Mouse (Mus musculus): Measurements from ENCODE around the gene Scp2. TPM values are rescaled to one million over a fixed set of nuclear protein-coding genes. Genes with fewer than 3 reads are reported as not detected.
A peak's percentile ranks its signal among the peaks of the same experiment; 100 is the strongest.
"Not testable (repeated sequence)": the region's sequence is repeated elsewhere in the genome, so short reads cannot be mapped to it uniquely, and the experiment has no call there.

Gene Scp2
- total and polyA plus RNA-seq, 2 experiments from 2014 or later, result 160 to 243 TPM

DNA sequence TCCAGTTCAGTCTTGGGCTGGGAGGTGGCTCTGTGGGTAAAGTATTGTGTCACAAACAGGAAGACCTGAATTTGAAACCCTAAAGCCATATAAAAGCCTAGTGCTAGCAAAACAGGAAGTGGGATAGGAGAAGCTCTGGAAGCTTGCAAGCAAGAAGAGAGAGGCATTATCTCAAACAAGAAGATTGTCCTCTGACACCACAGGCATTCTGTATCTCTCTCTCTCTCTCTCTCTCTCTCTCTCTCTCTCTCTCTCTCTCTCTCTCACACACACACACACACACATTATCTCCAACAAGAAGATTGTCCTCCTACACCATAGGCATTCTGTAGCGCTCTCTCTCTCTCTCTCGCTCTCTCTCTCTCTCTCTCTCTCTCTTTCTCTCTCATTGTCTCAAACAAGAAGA, 62.4 kb downstream of the Scp2 start:
- Histone ChIP-seq H3K4me1 (ENCODE audit: control insufficient read depth, insufficient read depth) (no peaks in the 10 kb centered on the region), H3K27ac (ENCODE audit: low read depth) (no peak overlapping the region), H3K4me3 (ENCODE audit: low read depth, low read length) (no peak overlapping the region), H3K9ac (replicated peaks; ENCODE audit: low read depth, low read length) (no peak overlapping the region), H3K36me3 (replicated peaks; ENCODE audit: control insufficient read depth, insufficient read depth, low read length) (0 out of 2 replicates have a peak, but pooled peaks cover 4% of the 10 kb centered on the region), H3K27me3 (ENCODE audit: control insufficient read depth, insufficient read depth, low read length) (no peaks in the 10 kb centered on the region), H3K4me2 (ENCODE audit: low read depth, low read length) (no peak overlapping the region), H3K9me3 (replicated peaks; ENCODE audit: control insufficient read depth, low read length) (no peaks in the 10 kb centered on the region)
- ATAC-seq (ENCODE audit: insufficient read depth, low read depth) (no peak), DNase-seq (ENCODE audit: low spot score) (no peak)
- no peak for TF ChIP-seq CTCF (IDR thresholded peaks at IDR 0.05; ENCODE audit: low read depth)
- TF ChIP-seq EP300 (IDR thresholded peaks at IDR 0.05; ENCODE audit: low read depth), result no peak
- 84% methylated on average over 2 of the region's 2 CpGs for WGBS

DNA sequence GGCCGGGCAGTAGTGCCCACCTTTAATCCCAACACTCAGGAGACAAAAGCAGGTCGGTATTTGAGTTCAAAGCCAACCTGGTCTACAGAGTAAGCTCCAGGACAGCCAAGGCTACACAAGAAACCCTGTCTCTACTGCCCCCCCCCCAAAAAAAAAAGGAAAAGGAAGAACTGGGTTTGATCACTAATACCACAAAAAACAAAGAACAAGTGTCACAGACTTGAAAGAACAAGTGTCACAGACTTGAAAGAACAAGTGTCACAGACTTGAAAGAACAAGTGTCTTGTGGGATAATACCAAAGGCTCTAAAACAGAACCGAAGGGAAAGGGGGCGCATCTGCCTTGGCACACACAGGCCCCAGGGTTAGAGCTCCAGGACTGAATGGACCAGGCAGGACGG, 63.9 kb downstream of the Scp2 start:
- TF ChIP-seq EP300 (IDR thresholded peaks at IDR 0.05; ENCODE audit: low read depth), result no peak
- TF ChIP-seq CTCF (IDR thresholded peaks at IDR 0.05; ENCODE audit: low read depth), result no peak
- no peaks in the 10 kb centered on the region for H3K27me3 ChIP-seq (ENCODE audit: control insufficient read depth, insufficient read depth, low read length)
- WGBS, result 70% methylated on average over 5 of the region's 5 CpGs

DNA sequence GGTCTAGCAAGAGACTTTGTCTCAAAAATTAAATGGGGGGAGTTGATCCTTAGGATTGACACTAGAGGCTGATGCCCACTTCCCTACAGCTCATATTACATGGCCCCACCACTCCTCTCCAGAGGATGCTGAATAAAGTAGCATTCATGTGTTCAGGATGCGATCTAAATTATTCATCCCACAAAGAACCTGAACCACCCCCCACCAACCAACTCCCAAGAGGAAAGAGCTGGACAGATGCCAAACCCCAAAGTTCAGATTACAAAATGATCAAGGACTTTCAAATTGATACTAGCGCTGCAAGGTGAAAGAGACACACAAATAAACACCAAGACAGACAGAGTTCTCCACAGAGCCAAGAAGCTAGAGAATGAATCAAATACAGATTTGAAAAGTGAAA, 65.0 kb downstream of the Scp2 start:
- no peak for DNase-seq (ENCODE audit: low spot score)
- no peak overlapping the region for H3K4me2 ChIP-seq (ENCODE audit: low read depth, low read length)
- no peaks in the 10 kb centered on the region for H3K9me3 ChIP-seq (replicated peaks; ENCODE audit: control insufficient read depth, low read length)
- WGBS, result 75% methylated on average over 2 of the region's 2 CpGs
- H3K4me1 ChIP-seq (ENCODE audit: control insufficient read depth, insufficient read depth), result no peaks in the 10 kb centered on the region
- no peak overlapping the region for H3K9ac ChIP-seq (replicated peaks; ENCODE audit: low read depth, low read length)
- TF ChIP-seq CTCF (IDR thresholded peaks at IDR 0.05; ENCODE audit: low read depth) (no peak), EP300 (IDR thresholded peaks at IDR 0.05; ENCODE audit: low read depth) (no peak)
- no peak overlapping the region for H3K27ac ChIP-seq (ENCODE audit: low read depth)
- ATAC-seq (ENCODE audit: insufficient read depth, low read depth), result no peak
- no peak overlapping the region for H3K4me3 ChIP-seq (ENCODE audit: low read depth, low read length)
- H3K36me3 ChIP-seq (replicated peaks; ENCODE audit: control insufficient read depth, insufficient read depth, low read length), result 0 out of 2 replicates have a peak, but pooled peaks cover under 1% of the 10 kb centered on the region
- no peaks in the 10 kb centered on the region for H3K27me3 ChIP-seq (ENCODE audit: control insufficient read depth, insufficient read depth, low read length)

More for the DNA sequence above, 63.9 kb downstream of the Scp2 start:
- Histone ChIP-seq H3K9ac (replicated peaks; ENCODE audit: low read depth, low read length) (no peak overlapping the region), H3K36me3 (replicated peaks; ENCODE audit: control insufficient read depth, insufficient read depth, low read length) (0 out of 2 replicates have a peak, but pooled peaks cover 4% of the 10 kb centered on the region), H3K27ac (ENCODE audit: low read depth) (no peak overlapping the region), H3K9me3 (replicated peaks; ENCODE audit: control insufficient read depth, low read length) (no peaks in the 10 kb centered on the region), H3K4me3 (ENCODE audit: low read depth, low read length) (no peak overlapping the region), H3K4me2 (ENCODE audit: low read depth, low read length) (no peak overlapping the region), H3K4me1 (ENCODE audit: control insufficient read depth, insufficient read depth) (no peaks in the 10 kb centered on the region)
- DNase-seq (ENCODE audit: low spot score) (no peak), ATAC-seq (ENCODE audit: insufficient read depth, low read depth) (no peak)

DNA sequence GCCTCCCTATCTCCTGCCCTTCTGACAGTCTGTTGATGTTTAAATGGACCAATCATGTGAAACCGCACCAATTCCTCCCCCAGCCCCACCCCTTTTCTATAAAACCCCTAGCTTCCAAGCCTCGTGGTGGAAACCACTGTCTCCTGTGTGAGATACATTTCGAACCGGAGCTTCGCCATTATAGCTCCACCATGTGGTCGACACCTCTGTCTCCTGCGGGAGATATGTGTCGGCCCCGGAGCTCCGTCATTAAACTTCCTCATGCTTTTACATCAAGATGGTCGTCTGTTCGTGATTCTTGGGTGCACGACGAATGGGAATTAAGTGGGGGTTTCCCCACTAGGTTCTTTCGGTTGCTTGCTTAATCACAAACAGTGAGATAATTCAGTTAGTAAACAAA, 65.6 kb downstream of the Scp2 start:
- H3K4me1 ChIP-seq (ENCODE audit: control insufficient read depth, insufficient read depth); ATAC-seq (ENCODE audit: insufficient read depth, low read depth); H3K4me2 ChIP-seq (ENCODE audit: low read depth, low read length); H3K27ac ChIP-seq (ENCODE audit: low read depth); DNase-seq (ENCODE audit: low spot score); H3K9ac ChIP-seq (replicated peaks; ENCODE audit: low read depth, low read length); H3K4me3 ChIP-seq (ENCODE audit: low read depth, low read length); H3K9me3 ChIP-seq (replicated peaks; ENCODE audit: control insufficient read depth, low read length); H3K36me3 ChIP-seq (replicated peaks; ENCODE audit: control insufficient read depth, insufficient read depth, low read length); H3K27me3 ChIP-seq (ENCODE audit: control insufficient read depth, insufficient read depth, low read length): not testable (repeated sequence)
- TF ChIP-seq CTCF (IDR thresholded peaks at IDR 0.05; ENCODE audit: low read depth), result peak; percentile 10; the same call in 1 of the 2 replicates
- 77% methylated on average over 15 of the region's 15 CpGs for WGBS

DNA sequence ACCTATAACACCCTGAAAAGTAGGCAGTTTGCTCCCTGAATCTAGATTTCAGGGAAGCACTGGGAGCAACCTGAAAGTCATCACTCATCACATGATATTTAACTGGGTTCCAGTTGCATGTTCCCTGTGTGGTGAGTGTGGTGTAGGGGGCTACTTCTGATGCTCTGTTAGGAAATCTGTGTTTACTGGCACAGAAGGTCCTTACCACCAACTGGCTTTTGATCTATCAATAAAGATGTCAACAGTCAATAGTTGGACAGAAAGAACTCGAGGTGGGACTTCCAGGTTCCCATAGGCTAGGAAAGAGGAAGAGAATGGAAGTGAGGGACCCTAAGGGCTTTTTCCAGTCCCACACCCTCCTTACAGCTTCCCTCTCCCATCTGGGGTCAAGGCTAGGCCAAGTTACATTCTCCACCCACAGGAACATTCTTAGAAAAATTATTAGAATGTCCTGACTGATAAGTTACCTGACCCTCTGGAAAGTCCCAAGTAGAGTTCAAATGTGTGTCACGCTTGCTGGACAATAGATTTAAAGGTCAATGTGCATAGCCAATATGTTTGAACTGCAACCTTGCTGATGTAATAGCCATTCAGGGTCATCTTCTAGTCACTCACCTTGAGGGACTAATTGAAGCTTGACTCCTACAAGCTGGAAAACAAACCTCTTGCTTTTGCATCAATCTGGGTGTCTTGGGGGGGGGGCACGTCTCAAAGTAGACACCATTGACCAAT, 67.4 kb downstream of the Scp2 start:
- H3K4me2 ChIP-seq (ENCODE audit: low read depth, low read length), result no peak overlapping the region
- TF ChIP-seq EP300 (IDR thresholded peaks at IDR 0.05; ENCODE audit: low read depth) (no peak), CTCF (IDR thresholded peaks at IDR 0.05; ENCODE audit: low read depth) (no peak)
- no peaks in the 10 kb centered on the region for H3K36me3 ChIP-seq (replicated peaks; ENCODE audit: control insufficient read depth, insufficient read depth, low read length)
- no peak overlapping the region for H3K9ac ChIP-seq (replicated peaks; ENCODE audit: low read depth, low read length)
- H3K4me1 ChIP-seq (ENCODE audit: control insufficient read depth, insufficient read depth), result no peaks in the 10 kb centered on the region
- no peak overlapping the region for H3K4me3 ChIP-seq (ENCODE audit: low read depth, low read length)
- DNase-seq (ENCODE audit: low spot score) (no peak), ATAC-seq (ENCODE audit: insufficient read depth, low read depth) (no peak)
- H3K9me3 ChIP-seq (replicated peaks; ENCODE audit: control insufficient read depth, low read length), result no peaks in the 10 kb centered on the region
- no peaks in the 10 kb centered on the region for H3K27me3 ChIP-seq (ENCODE audit: control insufficient read depth, insufficient read depth, low read length)
- 74% methylated on average over 3 of the region's 3 CpGs for WGBS
- no peak overlapping the region for H3K27ac ChIP-seq (ENCODE audit: low read depth)

Measured in heart, postnatal 0 days (tissue).